Mouse (Mus musculus) erythroblast, embryonic 14.5 days (primary cell): ENCODE measurements around the gene Gba.

Source experiments
- GATA1 ChIP-seq: IDR thresholded peaks from 2 replicates; pipeline ENCODE4 v1.6.1; 2012; ENCODE audit warnings: low read length, inconsistent platforms, mixed read lengths
- TAL1 ChIP-seq: IDR thresholded peaks from 3 replicates; pipeline ENCODE4 v1.6.1; 2012; ENCODE audit warnings: low read length, inconsistent platforms, mixed read lengths

- TF ChIP-seq GATA1 (no peak), TAL1 (no peak)
Observed at GRCm38 (mm10) chr3:89193853-89194252, 8.9 kb upstream of the Gba start.
